Mouse (Mus musculus) lung, embryonic 16.5 days (tissue): ENCODE results near the gene Btbd11. TPM values are rescaled to one million over a fixed set of nuclear protein-coding genes. Genes with fewer than 3 reads are reported as not detected.

Experiments
- ATAC-seq: fragments of 200-750 bp; cut with Nextera tagmentation; 2 replicates; pipeline ENCODE4 v1.8.0; 2017; ENCODE audit warnings: low read depth, mild to moderate bottlenecking, moderate library complexity
- H3K27ac ChIP-seq: fragments of 300-500 bp; sonication (generic); 2 replicates; pipeline ENCODE4 v1.5.1; 2014; ENCODE audit warnings: mild to moderate bottlenecking, control low read depth, low read length
- H3K27me3 ChIP-seq: fragments of 300-500 bp; sonication (generic); 2 replicates; pipeline ENCODE4 v1.6.1; 2014; ENCODE audit warnings: low read depth, low read length, mixed read lengths; ENCODE audit not compliant: control insufficient read depth, insufficient read depth
- H3K36me3 ChIP-seq: fragments of 300-500 bp; sonication (generic); 2 replicates; pipeline ENCODE4 v1.6.1; 2014; ENCODE audit warnings: low read length; ENCODE audit not compliant: control insufficient read depth, insufficient read depth
- H3K4me1 ChIP-seq: fragments of 300-500 bp; sonication (generic); replicated peaks from 2 replicates; pipeline ENCODE4 v1.6.1; 2014; ENCODE audit warnings: low read length, mixed read lengths; ENCODE audit not compliant: control insufficient read depth, insufficient read depth
- H3K4me2 ChIP-seq: fragments of 300-500 bp; sonication (generic); 2 replicates; pipeline ENCODE4 v1.6.1; 2014; ENCODE audit warnings: low read depth, low read length, control low read depth
- H3K4me3 ChIP-seq: fragments of 300-500 bp; sonication (generic); 2 replicates; pipeline ENCODE4 v1.5.1; 2014; ENCODE audit warnings: mild to moderate bottlenecking, low read length, control low read depth
- H3K9ac ChIP-seq: fragments of 300-500 bp; sonication (generic); 2 replicates; pipeline ENCODE4 v1.6.1; 2014; ENCODE audit warnings: low read length, control low read depth
- H3K9me3 ChIP-seq: fragments of 300-500 bp; sonication (generic); 2 replicates; pipeline ENCODE4 v1.6.1; 2016; ENCODE audit warnings: low read length; ENCODE audit not compliant: control insufficient read depth
- WGBS: fragments of 180-500 bp; shearing (Covaris S2); extraction: QIAGEN DNeasy Blood & Tissue Kit; methylation state at CpG from one replicate; pipeline ENCODE4 v1.1.7; 2014; 5-methylcytosine and 5-hydroxymethylcytosine counted together
- polyA plus RNA-seq: library from polyadenylated mRNA; unstranded; fragments of >200 nt; fragmentation: Nextera tagmentation; extraction: Ambion mirVana; gene quantifications from 2 replicates; pipeline ENCODE4 v1.2.1, GENCODE M21; 2015

Btbd11 gene
- polyA plus RNA-seq, 1 experiment from 2014 or later, result 1.3 TPM

- H3K27me3 ChIP-seq, result no peaks in the 10 kb centered on the region
- no peak overlapping the region for H3K4me2 ChIP-seq
- no peak overlapping the region for H3K27ac ChIP-seq
- 43% methylated on average over 3 of the region's 3 CpGs for WGBS
- H3K4me1 ChIP-seq, result no peaks in the 10 kb centered on the region
- ATAC-seq, result no peak
- no peak overlapping the region for H3K4me3 ChIP-seq
- H3K9ac ChIP-seq, result no peak overlapping the region
- H3K9me3 ChIP-seq, result no peaks in the 10 kb centered on the region
- H3K36me3 ChIP-seq, result no peaks in the 10 kb centered on the region
These were observed 154.9 kb downstream of the Btbd11 start for GRCm38 (mm10) chr10:85541481-85541880.

GRCm38 (mm10) chr10:85541892-85542630 lies 155.4 kb downstream of the Btbd11 start:
- Histone ChIP-seq H3K27me3 (no peaks in the 10 kb centered on the region), H3K4me2 (no peak overlapping the region), H3K9me3 (no peaks in the 10 kb centered on the region), H3K27ac (no peak overlapping the region), H3K4me1 (no peaks in the 10 kb centered on the region), H3K4me3 (no peak overlapping the region), H3K36me3 (no peaks in the 10 kb centered on the region), H3K9ac (no peak overlapping the region)
- ATAC-seq, result no peak
- WGBS, result 81% methylated on average over 14 of the region's 14 CpGs

- 88% methylated on average over 2 of the region's 2 CpGs for WGBS
- Histone ChIP-seq H3K4me3 (no peak overlapping the region), H3K27me3 (no peaks in the 10 kb centered on the region), H3K9ac (no peak overlapping the region), H3K4me1 (no peaks in the 10 kb centered on the region), H3K9me3 (no peaks in the 10 kb centered on the region), H3K27ac (no peak overlapping the region), H3K36me3 (no peaks in the 10 kb centered on the region), H3K4me2 (no peak overlapping the region)
- no peak for ATAC-seq
These were observed 156.7 kb downstream of the Btbd11 start for GRCm38 (mm10) chr10:85543281-85543680.

GRCm38 (mm10) chr10:85544991-85545390 lies 158.4 kb downstream of the Btbd11 start:
- no peaks in the 10 kb centered on the region for H3K9me3 ChIP-seq
- ATAC-seq, result no peak
- no peak overlapping the region for H3K9ac ChIP-seq
- 27% methylated on average over 5 of the region's 5 CpGs for WGBS
- no peaks in the 10 kb centered on the region for H3K4me1 ChIP-seq
- no peak overlapping the region for H3K27ac ChIP-seq
- no peak overlapping the region for H3K4me3 ChIP-seq
- H3K27me3 ChIP-seq, result no peaks in the 10 kb centered on the region
- H3K4me2 ChIP-seq, result no peak overlapping the region
- no peaks in the 10 kb centered on the region for H3K36me3 ChIP-seq

- Histone ChIP-seq H3K9ac (no peak overlapping the region), H3K4me3 (no peak overlapping the region), H3K27me3 (no peaks in the 10 kb centered on the region), H3K4me2 (no peak overlapping the region), H3K27ac (no peak overlapping the region), H3K9me3 (peaks cover 1% of the 10 kb centered on the region; the same call in 1 of the 2 replicates), H3K36me3 (no peaks in the 10 kb centered on the region), H3K4me1 (no peaks in the 10 kb centered on the region)
- no peak for ATAC-seq
- 55% methylated on average over 8 of the region's 8 CpGs for WGBS
These were observed 168.6 kb downstream of the Btbd11 start for GRCm38 (mm10) chr10:85555193-85555592.

GRCm38 (mm10) chr10:85561418-85561817 lies 174.8 kb downstream of the Btbd11 start:
- 89% methylated on average over 14 of the region's 14 CpGs for WGBS
- no peak for ATAC-seq
- Histone ChIP-seq H3K27me3 (no peaks in the 10 kb centered on the region), H3K9ac (no peak overlapping the region), H3K4me3 (no peak overlapping the region), H3K9me3 (peaks cover 5% of the 10 kb centered on the region), H3K4me2 (no peak overlapping the region), H3K27ac (no peak overlapping the region), H3K36me3 (no peaks in the 10 kb centered on the region), H3K4me1 (no peaks in the 10 kb centered on the region)

GRCm38 (mm10) chr10:85571456-85571855 lies 184.8 kb downstream of the Btbd11 start:
- Histone ChIP-seq H3K9me3 (no peaks in the 10 kb centered on the region), H3K27me3 (no peaks in the 10 kb centered on the region)

GRCm38 (mm10) chr10:85572571-85572970 lies 186.0 kb downstream of the Btbd11 start:
- no peak overlapping the region for H3K27ac ChIP-seq
- no peak overlapping the region for H3K9ac ChIP-seq
- H3K4me3 ChIP-seq, result no peak overlapping the region
- H3K9me3 ChIP-seq, result no peaks in the 10 kb centered on the region
- no peaks in the 10 kb centered on the region for H3K36me3 ChIP-seq
- no peaks in the 10 kb centered on the region for H3K27me3 ChIP-seq
- WGBS, result 76% methylated on average over 7 of the region's 7 CpGs
- H3K4me1 ChIP-seq, result no peaks in the 10 kb centered on the region
- no peak overlapping the region for H3K4me2 ChIP-seq
- no peak for ATAC-seq

More at GRCm38 (mm10) chr10:85571456-85571855, 184.8 kb downstream of the Btbd11 start:
- Histone ChIP-seq H3K4me2 (no peak overlapping the region), H3K9ac (no peak overlapping the region), H3K36me3 (no peaks in the 10 kb centered on the region), H3K4me1 (no peaks in the 10 kb centered on the region), H3K4me3 (no peak overlapping the region), H3K27ac (no peak overlapping the region)
- WGBS, result 86% methylated on average over 5 of the region's 5 CpGs
- ATAC-seq, result no peak

GRCm38 (mm10) chr10:85577891-85578420 lies 191.3 kb downstream of the Btbd11 start:
- no peaks in the 10 kb centered on the region for H3K9me3 ChIP-seq
- no peak overlapping the region for H3K4me2 ChIP-seq
- ATAC-seq, result no peak
- no peak overlapping the region for H3K27ac ChIP-seq
- 86% methylated on average over 6 of the region's 6 CpGs for WGBS
- H3K27me3 ChIP-seq, result no peaks in the 10 kb centered on the region
- H3K36me3 ChIP-seq, result no peaks in the 10 kb centered on the region
- H3K4me3 ChIP-seq, result no peak overlapping the region
- no peaks in the 10 kb centered on the region for H3K4me1 ChIP-seq
- H3K9ac ChIP-seq, result no peak overlapping the region
